Comparison of ENCODE assay signal across 8 mouse cellular contexts in the genomic region with DNA sequence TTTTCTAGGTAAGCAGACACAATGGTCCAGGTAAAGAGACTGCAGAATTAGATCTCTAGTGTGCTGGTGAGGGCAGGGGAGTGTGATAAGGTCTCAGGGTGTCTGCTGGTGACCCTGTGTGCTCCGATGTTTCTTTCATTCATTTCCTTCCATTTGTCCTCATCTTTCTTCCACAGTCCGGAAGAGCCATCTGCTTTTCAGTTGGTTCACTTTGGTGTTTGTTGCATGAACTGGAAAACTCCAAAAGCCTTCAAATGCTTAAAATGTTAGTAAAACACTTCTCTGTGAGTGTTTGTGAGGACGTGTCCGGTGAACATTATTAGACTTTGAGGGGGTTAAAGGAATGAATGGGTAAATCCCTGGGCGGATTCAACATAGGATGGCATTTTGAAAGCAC. TPM values are rescaled to one million over a fixed set of nuclear protein-coding genes. Genes with fewer than 3 reads are reported as not detected.
DNase-seq lines count a peak whose midpoint lies in the region; ATAC-seq and TF ChIP-seq lines count a peak whose summit lies in the region.

No protein-coding gene starts in this region.

- H3K36me3 ChIP-seq in hindbrain, postnatal 0 days (ENCODE audit: insufficient read depth, low read length), result no peaks in the 10 kb centered on the region

- peak overlapping the region; percentile 49 for H3K4me2 ChIP-seq in hindbrain, postnatal 0 days (ENCODE audit: low read depth, low read length)

- peak overlapping the region; percentile 41; the same call in 1 of the 2 replicates for H3K9ac ChIP-seq in hindbrain, postnatal 0 days (replicated peaks; ENCODE audit: low read length)

- no peak for DNase-seq in layer of hippocampus, adult 2 months (ENCODE audit: low spot score in 2 of 2)
- no peak for DNase-seq in layer of hippocampus, postnatal 10 days (ENCODE audit: low spot score in 2 of 2)
- DNase-seq in hindbrain, postnatal 0 days (ENCODE audit: low spot score), result peak; percentile 16
- DNase-seq in neural tube, embryonic 10.5 days (ENCODE audit: extremely low spot score, low spot score), result peak; percentile 47
- DNase-seq in thymus, postnatal 4 days, result no peak
- DNase-seq in spleen, postnatal 10 days (ENCODE audit: low spot score in 2 of 2), result no peak
- DNase-seq in kidney, adult 18-20 months, result no peak

- H3K9me3 ChIP-seq in hindbrain, postnatal 0 days (ENCODE audit: low read length), result no peaks in the 10 kb centered on the region

- H3K4me3 ChIP-seq in layer of hippocampus, adult 2 months, result peak overlapping the region; percentile 72
- H3K4me3 ChIP-seq in cortical plate, adult 2 months (ENCODE audit: insufficient read depth, low read length), result peak overlapping the region; percentile 96
- H3K4me3 ChIP-seq in hindbrain, postnatal 0 days (ENCODE audit: low read length), result peak overlapping the region; percentile 64

- ATAC-seq in hindbrain, postnatal 0 days, result no peak

- no peaks in the 10 kb centered on the region for H3K4me1 ChIP-seq in cortical plate, adult 2 months (ENCODE audit: control insufficient read depth, insufficient read depth, low read length)
- no peaks in the 10 kb centered on the region for H3K4me1 ChIP-seq in hindbrain, postnatal 0 days (ENCODE audit: insufficient read depth, low read length)

- H3K27ac ChIP-seq in layer of hippocampus, adult 2 months, result peak overlapping the region; percentile 95
- no peak overlapping the region for H3K27ac ChIP-seq in cortical plate, adult 2 months (ENCODE audit: insufficient read depth, low read length)
- H3K27ac ChIP-seq in hindbrain, postnatal 0 days, result peak overlapping the region; percentile 94

- WGBS in hindbrain, postnatal 0 days, result 40% methylated on average over 5 of the region's 5 CpGs

- no peak for TF ChIP-seq POLR2A in cortical plate, adult 2 months (IDR thresholded peaks at IDR 0.05; ENCODE audit: extremely low read depth, insufficient read depth, low read length)

- TF ChIP-seq CTCF in layer of hippocampus, adult 2 months (conservative IDR thresholded peaks at IDR 0.05), result peak; percentile 48
- TF ChIP-seq CTCF in cortical plate, adult 2 months (IDR thresholded peaks at IDR 0.05; ENCODE audit: extremely low read depth, insufficient read depth, low read length), result no peak
- no peak; the same call in none of the 2 replicates for TF ChIP-seq CTCF in hindbrain, postnatal 0 days (IDR thresholded peaks at IDR 0.05; ENCODE audit: low read depth)

- H3K27me3 ChIP-seq in hindbrain, postnatal 0 days (ENCODE audit: insufficient read depth, low read length), result no peaks in the 10 kb centered on the region

RNA-seq across cellular contexts. Expression of a gene that starts 27.9 kb away (rescaled TPM):
- total RNA-seq in layer of hippocampus, adult 2 months (2021), result not detected
- under 1 TPM in 1 of 2 experiments, not detected in 1; 0.20 TPM for total RNA-seq in layer of hippocampus, postnatal 10 days (2021)
- 0.04 and 0.19 TPM in 2 replicates for polyA plus RNA-seq in cortical plate, adult 2 months (2012; rRNA removed)
- 0.10 TPM in 1 of 2 replicates, not detected in the other for total RNA-seq in hindbrain, postnatal 0 days (2014; rRNA removed)
- 0.13 and 0.14 TPM in 2 replicates for polyA plus RNA-seq in hindbrain, postnatal 0 days (2015; fragmentation: Nextera tagmentation; extraction: Ambion mirVana)

RNA-seq across cellular contexts. Expression of a gene that starts 38.3 kb away (rescaled TPM):
- not detected for total RNA-seq in layer of hippocampus, adult 2 months (2021)
- total RNA-seq in layer of hippocampus, postnatal 10 days (2021), result 1 to 10 TPM; 4.0 to 6.0 TPM
- not detected in 2 replicates for polyA plus RNA-seq in cortical plate, adult 2 months (2012; rRNA removed)
- total RNA-seq in hindbrain, postnatal 0 days (2014; rRNA removed), result 0.31 and 1.9 TPM in 2 replicates
- 1.1 and 1.2 TPM in 2 replicates for polyA plus RNA-seq in hindbrain, postnatal 0 days (2015; fragmentation: Nextera tagmentation; extraction: Ambion mirVana)

Comparison
In these comparisons a context has a peak if more than half of its experiments do, and no peak if none do; other contexts are left out.
1. DNase-seq: peak in hindbrain, postnatal 0 days (single experiment) and neural tube, embryonic 10.5 days (single experiment); none in layer of hippocampus, adult 2 months (0 of 2), layer of hippocampus, postnatal 10 days (0 of 2), thymus, postnatal 4 days (single experiment), spleen, postnatal 10 days (0 of 2) and kidney, adult 18-20 months (single experiment).
2. Peak in every context shown above with its lines, with median percentiles within 50 percentile points of each other: H3K4me3 ChIP-seq.